ENCODE assay signal across 18 mouse cellular contexts in genomic region chr2:42128931-42129330, GRCm38 (mm10).
A peak's percentile ranks its signal among the peaks of the same experiment; 100 is the strongest.
DNase-seq lines count a peak whose midpoint lies in the region; ATAC-seq and TF ChIP-seq lines count a peak whose summit lies in the region.
"Had no signal": no experiment of that assay in that cellular context is flagged by ENCODE, and none has a peak within 500 bp of the region (broad histone marks: within the 10 kb centered on the region; RNA-seq: fewer than 3 reads in every experiment).

No protein-coding gene starts in this region.

- DNase-seq in midbrain, embryonic 10.5 days (ENCODE audit: low spot score), result no peak
- peak; percentile 35 for DNase-seq in brain, embryonic 14.5 days (ENCODE audit: low read depth)
- DNase-seq in kidney, adult 9 months, result no peak
- DNase-seq: adrenal gland, adult 2 months; adrenal gland, postnatal 10 days; adrenal gland, postnatal 25 days; cerebellum, adult 11-12 months; cerebellum, adult 2 months; cerebellum, adult 9-10 months; cerebellum, postnatal 10 days; cerebellum, postnatal 25 days had no signal

- no peak overlapping the region for H3K27ac ChIP-seq in midbrain, embryonic 13.5 days
- no peak overlapping the region for H3K27ac ChIP-seq in midbrain, embryonic 10.5 days (replicated peaks)
- no peak overlapping the region for H3K27ac ChIP-seq in midbrain, embryonic 15.5 days
- no peak overlapping the region for H3K27ac ChIP-seq in intestine, postnatal 0 days (ENCODE audit: low read depth, low read length)
- H3K27ac ChIP-seq: embryonic facial prominence, embryonic 10.5 days; embryonic facial prominence, embryonic 12.5 days; forebrain, embryonic 13.5 days; forebrain, embryonic 15.5 days had no signal

- H3K9me3 ChIP-seq in midbrain, embryonic 13.5 days, result no peaks in the 10 kb centered on the region
- H3K9me3 ChIP-seq in midbrain, embryonic 10.5 days (replicated peaks), result no peaks in the 10 kb centered on the region
- H3K9me3 ChIP-seq in midbrain, embryonic 15.5 days, result no peaks in the 10 kb centered on the region
- H3K9me3 ChIP-seq in intestine, postnatal 0 days (ENCODE audit: control insufficient read depth), result no peaks in the 10 kb centered on the region
- H3K9me3 ChIP-seq: embryonic facial prominence, embryonic 10.5 days; embryonic facial prominence, embryonic 12.5 days; forebrain, embryonic 13.5 days; forebrain, embryonic 15.5 days had no signal

- H3K4me3 ChIP-seq in midbrain, embryonic 13.5 days (replicated peaks), result no peak overlapping the region
- no peak overlapping the region for H3K4me3 ChIP-seq in midbrain, embryonic 10.5 days
- no peak overlapping the region for H3K4me3 ChIP-seq in midbrain, embryonic 15.5 days
- no peak overlapping the region for H3K4me3 ChIP-seq in intestine, postnatal 0 days (ENCODE audit: low read depth, low read length)
- H3K4me3 ChIP-seq: embryonic facial prominence, embryonic 10.5 days; embryonic facial prominence, embryonic 12.5 days; forebrain, embryonic 13.5 days; forebrain, embryonic 15.5 days had no signal

- no peaks in the 10 kb centered on the region for H3K36me3 ChIP-seq in midbrain, embryonic 13.5 days
- no peaks in the 10 kb centered on the region for H3K36me3 ChIP-seq in midbrain, embryonic 10.5 days
- no peaks in the 10 kb centered on the region for H3K36me3 ChIP-seq in midbrain, embryonic 15.5 days (replicated peaks)
- no peaks in the 10 kb centered on the region for H3K36me3 ChIP-seq in intestine, postnatal 0 days (ENCODE audit: control insufficient read depth, insufficient read depth)
- H3K36me3 ChIP-seq: embryonic facial prominence, embryonic 10.5 days; embryonic facial prominence, embryonic 12.5 days; forebrain, embryonic 15.5 days had no signal

- no peak overlapping the region for H3K9ac ChIP-seq in midbrain, embryonic 13.5 days (replicated peaks)
- H3K9ac ChIP-seq in midbrain, embryonic 15.5 days, result no peak overlapping the region
- no peak overlapping the region for H3K9ac ChIP-seq in intestine, postnatal 0 days (ENCODE audit: low read depth, low read length)
- H3K9ac ChIP-seq: embryonic facial prominence, embryonic 12.5 days; forebrain, embryonic 13.5 days; forebrain, embryonic 15.5 days had no signal

- no peaks in the 10 kb centered on the region for H3K27me3 ChIP-seq in midbrain, embryonic 13.5 days
- no peaks in the 10 kb centered on the region for H3K27me3 ChIP-seq in midbrain, embryonic 10.5 days (ENCODE audit: low read depth, poor library complexity, severe bottlenecking)
- H3K27me3 ChIP-seq in midbrain, embryonic 15.5 days (replicated peaks), result no peaks in the 10 kb centered on the region
- no peaks in the 10 kb centered on the region for H3K27me3 ChIP-seq in intestine, postnatal 0 days (replicated peaks; ENCODE audit: control insufficient read depth, insufficient read depth, low read length)
- H3K27me3 ChIP-seq: embryonic facial prominence, embryonic 12.5 days; forebrain, embryonic 13.5 days; forebrain, embryonic 15.5 days had no signal

- 0 out of 2 replicates have a peak, but pooled peaks have one; percentile 27 for ATAC-seq in midbrain, embryonic 13.5 days
- ATAC-seq in midbrain, embryonic 15.5 days (replicated peaks), result peak; percentile 72; the same call in 1 of the 2 replicates
- ATAC-seq in intestine, postnatal 0 days, result no peak
- ATAC-seq: forebrain, embryonic 13.5 days; forebrain, embryonic 15.5 days had no signal

- TF ChIP-seq CTCF in brain, embryonic 14.5 days (IDR thresholded peaks at IDR 0.05; ENCODE audit: borderline replicate concordance, extremely low read depth, insufficient read depth, insufficient read length), result no peak
- no peak for TF ChIP-seq CTCF in intestine, postnatal 0 days (IDR thresholded peaks at IDR 0.05; ENCODE audit: low read depth)

- H3K4me2 ChIP-seq in midbrain, embryonic 13.5 days (replicated peaks), result no peak overlapping the region
- H3K4me2 ChIP-seq in midbrain, embryonic 15.5 days, result no peak overlapping the region
- no peak overlapping the region for H3K4me2 ChIP-seq in intestine, postnatal 0 days (replicated peaks; ENCODE audit: low read depth)
- H3K4me2 ChIP-seq: embryonic facial prominence, embryonic 12.5 days; forebrain, embryonic 13.5 days; forebrain, embryonic 15.5 days had no signal

- H3K4me1 ChIP-seq in midbrain, embryonic 13.5 days (replicated peaks), result no peaks in the 10 kb centered on the region
- H3K4me1 ChIP-seq in midbrain, embryonic 10.5 days, result no peaks in the 10 kb centered on the region
- H3K4me1 ChIP-seq in midbrain, embryonic 15.5 days, result no peaks in the 10 kb centered on the region
- no peaks in the 10 kb centered on the region for H3K4me1 ChIP-seq in intestine, postnatal 0 days (replicated peaks; ENCODE audit: control insufficient read depth, insufficient read depth, low read length)
- H3K4me1 ChIP-seq: embryonic facial prominence, embryonic 10.5 days; embryonic facial prominence, embryonic 12.5 days; forebrain, embryonic 13.5 days; forebrain, embryonic 15.5 days had no signal

- TF ChIP-seq POLR2A in brain, embryonic 14.5 days (IDR thresholded peaks at IDR 0.05; ENCODE audit: borderline replicate concordance, extremely low read depth, insufficient read depth, insufficient read length, poor library complexity, severe bottlenecking), result no peak
